Mouse (Mus musculus): ENCODE measurements around the gene Sfmbt1.

DNA sequence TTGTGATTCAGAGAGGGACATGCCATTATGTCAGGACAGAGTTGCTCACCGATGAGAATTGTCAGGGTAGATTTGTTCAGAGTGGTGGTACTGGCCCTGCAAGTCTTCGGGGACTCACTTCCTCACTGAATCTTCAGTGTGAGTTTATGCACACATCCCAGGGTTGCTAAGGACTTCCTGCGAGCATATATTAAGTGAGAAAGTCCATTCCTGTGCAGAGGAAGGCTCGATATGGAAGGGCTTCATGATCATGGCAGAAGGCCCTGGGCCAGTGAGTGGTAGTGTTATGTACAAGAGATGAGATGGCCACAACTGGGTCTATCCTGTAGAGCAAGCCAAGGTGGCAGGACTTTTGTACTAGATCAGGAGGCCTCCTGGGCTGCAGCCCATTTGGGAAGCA lies 112.8 kb downstream of the Sfmbt1 start:
- TF ChIP-seq CTCF (IDR thresholded peaks at IDR 0.05; ENCODE audit: low read depth) (no peak), EP300 (IDR thresholded peaks at IDR 0.05; ENCODE audit: low read depth) (no peak)
